Mouse (Mus musculus) skeletal muscle tissue, adult 2 months (tissue): ENCODE data around the gene Smim13.
"Not testable (repeated sequence)": the region's sequence is repeated elsewhere in the genome, so short reads cannot be mapped to it uniquely, and the experiment has no call there.

Source experiments
- DNase-seq: peaks from one replicate; pipeline ENCODE4 v3.0.0-alpha.2; 2012; ENCODE audit warnings: low read depth, low spot score

Gene Smim13

GRCm38 (mm10) chr13:41249538-41250317 lies at the start of gene Smim13:
Gene Smim13 (plus strand): TSS chr13:41249844.
- DNase-seq = peak; percentile 96

DNA sequence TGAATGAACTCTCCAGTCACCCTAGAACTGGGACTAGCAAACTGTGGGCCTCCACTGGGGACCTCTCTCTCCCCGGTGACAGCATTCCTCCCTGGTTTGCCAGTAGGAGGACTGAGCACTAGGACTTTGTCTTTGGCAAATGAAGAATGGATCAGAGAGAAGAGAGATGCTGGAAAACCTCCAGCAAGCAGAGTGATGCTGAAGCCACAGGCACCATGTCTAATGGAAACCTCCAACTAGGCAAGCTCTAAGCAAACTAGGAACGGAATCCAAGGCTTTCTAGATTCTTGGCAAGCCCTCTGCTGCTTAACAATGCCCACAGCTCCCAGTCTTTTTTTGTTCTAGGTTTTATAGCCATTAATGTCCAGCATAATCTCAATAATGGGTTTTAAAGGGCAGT lies 48.8 kb upstream of the Smim13 start:
- no peak for DNase-seq

- DNase-seq = no peak
Observed at GRCm38 (mm10) chr13:41203289-41203688, 46.4 kb upstream of the Smim13 start.

DNA sequence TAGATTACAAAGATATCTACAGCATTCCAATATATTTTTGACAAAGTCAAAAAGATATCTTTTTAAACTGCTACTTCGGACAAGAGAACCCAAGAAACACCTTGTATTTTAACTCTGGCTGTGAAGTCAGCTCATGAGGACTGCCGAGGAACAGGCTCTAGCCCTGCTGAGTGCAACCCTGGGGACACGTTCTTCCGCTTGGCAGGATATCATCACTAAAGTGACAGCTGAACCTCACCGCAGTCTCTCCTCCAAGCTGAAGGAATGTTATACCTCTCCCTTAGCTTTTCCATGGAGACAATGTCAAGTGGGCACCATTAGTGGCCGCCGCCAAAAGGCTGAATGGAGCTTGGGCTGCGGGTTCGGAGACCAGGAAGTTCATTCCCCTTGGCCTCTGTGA lies 46.0 kb upstream of the Smim13 start:
- DNase-seq = no peak

- not testable (repeated sequence) for DNase-seq
Observed at GRCm38 (mm10) chr13:41205568-41205967, 44.1 kb upstream of the Smim13 start.

DNA sequence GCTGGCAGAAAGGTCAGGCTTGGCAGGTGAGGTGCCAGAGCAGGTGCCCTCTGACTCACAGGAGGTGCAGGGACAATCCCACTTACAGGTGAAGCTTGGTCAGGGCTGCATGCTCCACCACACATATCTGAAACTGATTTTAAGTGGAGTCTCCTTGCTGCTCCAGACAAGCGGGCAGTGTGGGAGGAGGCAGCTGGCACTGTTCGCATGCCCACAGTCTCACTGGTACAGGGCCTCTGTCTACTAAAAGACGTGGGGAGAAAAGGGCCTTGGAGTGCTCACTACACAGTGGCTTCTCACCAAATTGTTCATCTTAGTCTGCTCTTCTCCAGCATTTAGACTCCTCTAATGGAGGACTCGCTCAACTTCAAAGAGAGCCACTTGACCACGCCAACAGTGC lies 43.4 kb upstream of the Smim13 start:
- no peak for DNase-seq

GRCm38 (mm10) chr13:41211276-41211675 lies 38.4 kb upstream of the Smim13 start:
- DNase-seq = no peak

DNA sequence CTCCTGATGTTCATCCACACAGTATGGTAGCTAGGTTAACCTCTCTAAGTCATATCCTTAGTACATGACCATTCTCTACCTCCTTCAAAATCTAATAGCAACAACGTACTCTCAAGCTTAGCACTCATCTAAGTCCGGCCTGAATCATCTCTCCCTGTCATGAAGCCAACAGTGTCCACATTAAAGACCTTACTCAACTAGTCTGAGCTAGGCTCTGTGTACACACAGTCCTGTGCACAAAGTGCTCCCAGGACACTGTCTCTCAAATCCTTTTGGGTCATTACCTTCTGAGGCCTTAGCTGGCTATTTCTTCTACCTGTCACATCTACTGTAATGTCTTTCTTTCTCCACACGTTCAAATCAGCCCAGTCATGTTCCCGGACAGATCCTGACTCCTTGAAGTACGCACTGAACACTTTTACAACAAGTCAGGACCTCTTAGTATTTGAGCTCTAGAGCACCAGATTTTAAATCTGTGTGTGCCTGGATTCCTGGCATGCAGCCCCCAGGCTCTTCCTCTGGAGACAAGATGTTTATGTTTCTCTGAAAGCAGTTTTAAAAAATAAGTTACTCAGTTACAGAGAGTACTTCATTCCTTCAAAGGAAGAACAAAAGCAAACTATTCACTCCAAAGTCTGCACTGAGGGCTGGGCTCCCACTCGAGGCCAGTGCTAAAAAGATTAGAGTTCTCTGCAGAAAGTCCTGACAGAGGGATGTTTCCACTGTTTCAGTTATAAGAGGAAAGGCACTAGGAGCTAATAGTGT lies 36.9 kb upstream of the Smim13 start:
- no peak for DNase-seq

- DNase-seq = no peak
Observed at GRCm38 (mm10) chr13:41215669-41216068, 34.0 kb upstream of the Smim13 start.

- no peak for DNase-seq
Observed at GRCm38 (mm10) chr13:41216236-41216635, 33.4 kb upstream of the Smim13 start.

DNA sequence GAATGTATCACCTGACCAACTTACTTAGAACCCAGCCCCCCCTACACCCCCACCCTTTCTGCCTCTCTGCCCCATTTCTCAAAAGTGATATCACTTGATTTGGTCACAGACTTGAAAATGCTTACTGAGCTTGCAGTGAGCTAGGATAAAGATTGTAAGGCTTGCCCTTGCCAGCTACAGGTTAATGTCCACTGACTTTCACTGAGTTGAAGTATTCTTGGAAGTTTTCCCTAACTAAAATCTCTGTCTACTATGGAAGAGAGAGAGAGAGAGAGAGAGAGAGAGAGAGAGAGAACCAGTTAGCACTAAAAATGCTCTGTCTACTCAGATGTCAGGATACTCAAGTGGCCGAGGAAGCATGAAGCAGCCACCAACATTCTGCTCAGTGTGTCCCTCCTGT lies 30.6 kb upstream of the Smim13 start:
- DNase-seq = no peak

- no peak for DNase-seq
Observed at GRCm38 (mm10) chr13:41219687-41220303, 29.8 kb upstream of the Smim13 start.

DNA sequence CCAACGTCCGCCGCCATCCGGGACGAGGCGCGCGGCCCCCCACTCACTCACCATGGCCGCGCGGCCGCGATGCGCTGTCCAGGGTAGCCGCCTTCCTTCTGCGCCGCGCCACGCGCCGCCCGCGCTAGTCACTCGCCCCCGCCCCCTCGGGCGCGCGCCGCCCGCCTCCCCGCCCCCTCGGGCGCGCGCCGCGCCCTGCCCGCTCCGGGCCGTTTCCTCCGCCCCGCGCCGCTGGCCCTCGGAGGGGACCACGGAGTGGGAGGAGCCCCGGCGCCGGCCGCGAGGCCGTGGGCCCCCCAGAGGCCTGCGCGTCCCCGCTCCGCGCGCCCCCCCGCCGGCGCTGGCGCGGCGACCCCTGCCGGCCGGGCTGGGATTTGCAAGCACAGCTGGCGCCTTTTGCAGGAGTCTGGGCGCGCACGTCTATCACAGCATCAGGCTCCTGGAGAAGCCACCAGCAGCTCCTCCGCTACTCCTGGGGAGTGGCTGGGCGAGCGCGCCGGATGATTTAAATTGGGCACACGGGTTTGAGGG lies 29.3 kb upstream of the Smim13 start, which contains the start of gene Elovl2:
TSS of gene Elovl2 (minus strand) at position 102 of the 531 bp plus-strand sequence.
- no peak for DNase-seq

GRCm38 (mm10) chr13:41226513-41226912 lies 23.1 kb upstream of the Smim13 start:
- DNase-seq = no peak

GRCm38 (mm10) chr13:41228060-41228459 lies 21.6 kb upstream of the Smim13 start:
- no peak for DNase-seq

DNA sequence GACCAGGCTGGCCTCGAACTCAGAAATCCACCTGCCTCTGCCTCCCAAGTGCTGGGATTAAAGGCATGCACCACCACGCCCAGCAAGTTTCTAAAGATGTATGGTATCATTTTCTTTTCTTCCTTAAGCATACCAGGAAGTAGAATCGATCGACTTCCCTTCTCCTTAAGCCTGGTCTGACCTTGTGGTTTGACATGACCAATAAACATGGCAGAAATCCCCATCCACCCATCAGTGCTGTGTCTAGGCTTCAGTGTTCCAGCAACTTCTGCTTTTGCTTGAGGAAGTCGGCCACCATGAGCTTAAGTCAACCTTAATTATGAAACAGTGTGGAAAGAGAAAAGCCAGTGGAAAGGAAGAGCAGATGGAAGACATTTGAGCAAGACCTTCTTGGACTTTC lies 19.4 kb upstream of the Smim13 start:
- DNase-seq = no peak

DNA sequence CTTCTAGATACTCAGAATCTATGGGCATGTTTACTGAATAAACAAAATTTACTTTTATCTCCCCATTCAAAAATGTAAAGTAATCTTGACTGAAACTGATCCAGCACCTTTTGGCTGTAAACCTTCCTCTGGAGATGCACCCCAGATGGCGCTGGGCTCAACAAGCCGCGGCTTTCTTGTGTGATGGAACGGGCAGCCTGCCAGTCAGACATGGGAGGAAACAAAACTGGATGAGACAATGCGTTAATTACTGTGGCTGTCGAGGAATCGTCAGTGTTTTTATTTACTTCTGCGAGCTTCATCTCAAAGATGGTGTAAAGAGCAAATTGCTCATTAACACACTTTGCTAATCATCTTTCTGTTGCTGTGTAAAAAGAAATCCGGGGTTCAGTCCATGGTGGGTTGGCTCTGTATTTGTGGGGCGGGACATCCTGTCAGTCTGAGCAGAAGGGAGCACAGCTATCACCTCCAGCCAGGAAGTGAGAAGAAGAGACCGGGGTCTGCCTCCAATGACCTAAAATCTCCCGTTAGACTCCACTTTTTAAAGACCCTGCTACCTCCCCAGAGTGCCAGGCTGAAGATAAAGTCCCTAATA lies 18.2 kb upstream of the Smim13 start:
- DNase-seq = no peak

DNA sequence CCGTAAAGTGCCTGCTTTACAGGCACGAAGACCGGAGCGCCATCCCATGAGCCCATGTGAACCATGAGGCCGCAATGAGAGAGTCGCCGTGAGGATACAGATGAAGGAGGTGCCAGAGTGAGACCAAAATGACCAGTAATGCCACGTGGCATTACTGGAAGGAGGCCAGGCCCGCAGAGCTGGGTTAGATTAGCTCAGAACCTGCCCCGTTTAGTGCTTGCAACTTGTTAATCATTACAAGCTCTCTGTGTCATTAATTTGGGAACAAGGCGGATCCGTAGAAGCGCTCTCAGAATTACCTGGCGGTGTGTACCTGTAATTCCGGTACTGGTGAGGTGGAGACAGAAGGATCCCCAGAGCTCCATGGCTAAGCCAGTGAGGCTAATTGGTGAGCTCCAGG lies 17.4 kb upstream of the Smim13 start:
- DNase-seq = no peak

DNA sequence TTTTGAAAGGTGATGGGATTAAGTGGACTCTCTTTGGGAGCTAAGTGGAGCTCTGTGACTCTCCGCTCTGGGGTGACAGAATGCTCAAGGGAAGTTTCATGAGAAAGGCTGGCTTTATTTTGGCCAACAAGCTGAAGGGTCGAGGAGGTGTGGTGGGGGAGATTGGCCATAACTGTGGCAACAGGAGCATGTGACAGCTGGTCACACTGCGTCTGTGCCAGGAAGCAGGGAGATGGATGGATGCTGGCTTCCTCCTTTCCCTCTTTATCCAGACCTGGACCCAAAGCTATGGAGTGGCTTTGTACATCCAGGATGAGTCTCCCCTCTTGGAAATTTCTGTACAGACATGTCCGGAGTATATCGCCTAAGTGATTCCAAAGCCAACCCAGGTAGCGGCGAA lies 16.4 kb upstream of the Smim13 start:
- no peak for DNase-seq

DNA sequence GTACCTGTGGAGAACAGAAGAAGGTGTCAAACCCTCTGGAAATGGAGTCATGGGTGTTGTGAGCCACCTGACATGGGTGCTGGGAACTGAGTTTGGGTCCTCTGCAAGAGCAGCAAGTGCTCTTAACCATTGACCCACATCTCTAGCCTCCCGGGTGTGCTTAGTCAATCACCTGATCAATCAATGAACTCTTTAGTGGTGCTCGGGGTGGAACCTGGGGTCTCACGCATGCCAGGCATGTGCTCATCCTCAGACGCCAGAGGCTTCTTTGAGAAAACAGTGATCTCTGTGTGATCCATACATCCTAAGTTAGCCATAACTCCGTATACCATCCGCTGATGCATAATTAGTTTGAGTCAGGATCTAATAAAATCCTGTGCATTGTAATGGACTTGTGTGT lies 14.5 kb upstream of the Smim13 start:
- no peak for DNase-seq

- no peak for DNase-seq
Observed at GRCm38 (mm10) chr13:41235845-41236741, 13.6 kb upstream of the Smim13 start.
